Mouse (Mus musculus) testis, postnatal 10 days (tissue): ENCODE measurements around the gene Vps35l.

Experiments
- DNase-seq: peaks from one replicate; pipeline ENCODE4 v3.0.0; 2021; ENCODE audit warnings: low spot score

Gene Vps35l

GRCm38 (mm10) chr7:118821356-118821755 is 81.3 kb downstream of the Vps35l start:
- DNase-seq, result no peak

- DNase-seq, result no peak
These were observed 82.0 kb downstream of the Vps35l start for GRCm38 (mm10) chr7:118821887-118822556.

- no peak for DNase-seq
These were observed 84.4 kb downstream of the Vps35l start for GRCm38 (mm10) chr7:118824451-118824850.

- DNase-seq, result no peak
These were observed 88.0 kb downstream of the Vps35l start for GRCm38 (mm10) chr7:118827975-118828416.

- no peak for DNase-seq
These were observed 97.9 kb downstream of the Vps35l start for GRCm38 (mm10) chr7:118837901-118838300.

GRCm38 (mm10) chr7:118841030-118841745 is 101.2 kb downstream of the Vps35l start:
- DNase-seq, result no peak

- no peak for DNase-seq
These were observed 101.8 kb downstream of the Vps35l start for GRCm38 (mm10) chr7:118841796-118842195.

GRCm38 (mm10) chr7:118842938-118843337 is 102.9 kb downstream of the Vps35l start:
- no peak for DNase-seq

GRCm38 (mm10) chr7:118845141-118845540 is 105.1 kb downstream of the Vps35l start:
- DNase-seq, result no peak

- DNase-seq, result no peak
These were observed 106.3 kb downstream of the Vps35l start for GRCm38 (mm10) chr7:118846329-118846728.

GRCm38 (mm10) chr7:118848796-118849195 is 108.8 kb downstream of the Vps35l start:
- DNase-seq, result peak; percentile 57

GRCm38 (mm10) chr7:118849543-118850250 is 109.7 kb downstream of the Vps35l start:
- DNase-seq, result peak; percentile 61

GRCm38 (mm10) chr7:118850676-118851290 is 110.8 kb downstream of the Vps35l start:
- DNase-seq, result no peak

- no peak for DNase-seq
These were observed 111.5 kb downstream of the Vps35l start for GRCm38 (mm10) chr7:118851571-118851970.

- no peak for DNase-seq
These were observed 112.6 kb downstream of the Vps35l start for GRCm38 (mm10) chr7:118852611-118853010.

GRCm38 (mm10) chr7:118854606-118855005 is 114.6 kb downstream of the Vps35l start:
- DNase-seq, result no peak

- peak; percentile 95 for DNase-seq
These were observed 115.3 kb downstream of the Vps35l start, which contains the start of gene Iqck for GRCm38 (mm10) chr7:118855171-118855876. Iqck (plus strand) TSS chr7:118855752.

GRCm38 (mm10) chr7:118855877-118856304 is 115.9 kb downstream of the Vps35l start, which contains the start of gene Knop1:
Knop1 (minus strand) TSS chr7:118856254.
- no peak for DNase-seq

GRCm38 (mm10) chr7:118858640-118859039 is 118.6 kb downstream of the Vps35l start:
- DNase-seq, result no peak

- no peak for DNase-seq
These were observed 125.3 kb downstream of the Vps35l start for GRCm38 (mm10) chr7:118865362-118865761.

GRCm38 (mm10) chr7:118879466-118880029 is 139.5 kb downstream of the Vps35l start:
- no peak for DNase-seq
